Mouse (Mus musculus) embryonic facial prominence, embryonic 14.5 days (tissue): Measurements from ENCODE around the gene Ucp3. TPM values are rescaled to one million over a fixed set of nuclear protein-coding genes. Genes with fewer than 3 reads are reported as not detected.

ENCODE experiments used
- ATAC-seq: fragments of 200-750 bp; cut with Nextera tagmentation; 2 replicates; pipeline ENCODE4 v1.8.0; 2017; ENCODE audit warnings: low read depth, moderate number of reproducible peaks, moderate TSS enrichment
- DNase-seq: peaks from one replicate; pipeline ENCODE4 v3.0.0-alpha.2; 2015; ENCODE audit warnings: low spot score
- H3K27ac ChIP-seq: fragments of 300-500 bp; sonication (generic); replicated peaks from 2 replicates; pipeline ENCODE4 v1.5.1; 2014; ENCODE audit warnings: low read depth, mild to moderate bottlenecking, low read length, moderate library complexity
- H3K27me3 ChIP-seq: fragments of 300-500 bp; sonication (generic); replicated peaks from 2 replicates; pipeline ENCODE4 v1.6.1; 2014; ENCODE audit warnings: low read length; ENCODE audit not compliant: control insufficient read depth, insufficient read depth
- H3K36me3 ChIP-seq: fragments of 300-500 bp; sonication (generic); 2 replicates; pipeline ENCODE4 v1.6.1; 2014; ENCODE audit warnings: low read length, mixed read lengths; ENCODE audit not compliant: control insufficient read depth, insufficient read depth
- H3K4me1 ChIP-seq: fragments of 300-500 bp; sonication (generic); 2 replicates; pipeline ENCODE4 v1.6.1; 2014; ENCODE audit warnings: antibody characterized with exemption, low read length; ENCODE audit not compliant: control insufficient read depth, insufficient read depth
- H3K4me2 ChIP-seq: fragments of 300-500 bp; sonication (generic); 2 replicates; pipeline ENCODE4 v1.6.1; 2014; ENCODE audit warnings: low read depth, mild to moderate bottlenecking, low read length, moderate library complexity, mixed read lengths
- H3K4me3 ChIP-seq: fragments of 300-500 bp; sonication (generic); 2 replicates; pipeline ENCODE4 v1.5.1; 2014; ENCODE audit warnings: low read depth, mild to moderate bottlenecking, low read length
- H3K9ac ChIP-seq: fragments of 300-500 bp; sonication (generic); 2 replicates; pipeline ENCODE4 v1.6.1; 2014; ENCODE audit warnings: low read depth, mild to moderate bottlenecking, low read length, moderate library complexity, mixed read lengths
- H3K9me3 ChIP-seq: fragments of 300-500 bp; sonication (generic); 2 replicates; pipeline ENCODE4 v1.6.1; 2016; ENCODE audit warnings: low read length; ENCODE audit not compliant: control insufficient read depth
- WGBS: fragments of 180-500 bp; shearing (Covaris S2); extraction: QIAGEN DNeasy Blood & Tissue Kit; methylation state at CpG from one replicate; pipeline ENCODE4 v1.1.7; 2014; 5-methylcytosine and 5-hydroxymethylcytosine counted together
- polyA plus RNA-seq: library from polyadenylated mRNA; unstranded; fragments of >200 nt; fragmentation: Nextera tagmentation; extraction: Ambion mirVana; gene quantifications from 2 replicates; pipeline ENCODE4 v1.2.1, GENCODE M21; 2014

The Ucp3 gene
- polyA plus RNA-seq, 1 experiment from 2014 or later: 0.24 TPM

DNA sequence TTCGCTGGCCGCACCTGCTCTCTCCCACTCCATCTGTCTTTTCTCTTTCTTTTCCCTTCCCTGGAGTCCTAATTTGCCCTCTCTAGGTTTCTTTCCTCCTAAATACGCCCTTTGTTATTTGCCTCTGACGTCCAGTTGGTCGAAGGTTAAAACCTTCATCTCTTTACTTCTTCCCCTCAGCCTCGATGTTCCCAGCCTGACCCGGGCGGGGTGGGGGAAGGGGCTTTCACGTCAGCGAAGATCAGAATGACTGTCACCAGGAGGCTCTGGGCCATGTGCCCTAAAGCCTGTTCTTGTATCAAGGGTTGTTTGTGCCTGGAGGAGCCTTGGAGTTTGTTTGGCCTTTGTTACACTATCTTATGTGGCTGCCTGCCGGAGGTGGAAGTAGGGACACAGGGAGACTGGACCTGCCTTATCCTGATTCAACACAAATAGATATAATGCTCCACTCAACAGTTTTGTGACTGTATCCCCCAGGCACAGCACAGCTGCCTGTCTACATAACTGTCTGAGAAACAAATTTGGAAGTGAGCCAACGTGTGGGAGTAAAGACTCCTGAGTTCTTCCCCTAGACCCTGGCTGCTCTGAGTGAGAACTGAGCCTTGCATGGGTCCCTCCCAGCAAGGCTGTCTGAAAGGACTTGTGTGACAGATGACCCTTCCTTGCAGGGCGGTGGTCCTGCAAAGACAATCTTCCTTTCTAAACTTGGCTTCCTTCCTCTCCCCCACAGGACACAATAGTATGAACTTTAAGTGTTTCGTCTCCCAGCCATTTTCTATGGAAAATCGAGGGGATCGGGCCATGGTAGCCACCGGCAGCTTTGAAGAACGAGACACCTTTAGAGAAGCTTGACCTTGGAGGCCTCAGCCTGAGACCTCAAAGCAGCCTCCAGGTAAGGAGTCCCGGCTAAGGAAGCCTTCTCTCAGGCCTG, 21.0 kb downstream of the Ucp3 start:
- Histone ChIP-seq H3K27ac (peak overlapping the region; percentile 53), H3K9me3 (no peaks in the 10 kb centered on the region), H3K4me2 (peak overlapping the region; percentile 91), H3K27me3 (no peaks in the 10 kb centered on the region), H3K4me3 (peak overlapping the region; percentile 47), H3K4me1 (peaks cover 32% of the 10 kb centered on the region), H3K9ac (peak overlapping the region; percentile 62), H3K36me3 (peaks cover 4% of the 10 kb centered on the region; the same call in 1 of the 2 replicates)
- ATAC-seq: peak; percentile 34
- DNase-seq: peak; percentile 93
- WGBS: 32% methylated on average over 19 of the region's 19 CpGs

DNA sequence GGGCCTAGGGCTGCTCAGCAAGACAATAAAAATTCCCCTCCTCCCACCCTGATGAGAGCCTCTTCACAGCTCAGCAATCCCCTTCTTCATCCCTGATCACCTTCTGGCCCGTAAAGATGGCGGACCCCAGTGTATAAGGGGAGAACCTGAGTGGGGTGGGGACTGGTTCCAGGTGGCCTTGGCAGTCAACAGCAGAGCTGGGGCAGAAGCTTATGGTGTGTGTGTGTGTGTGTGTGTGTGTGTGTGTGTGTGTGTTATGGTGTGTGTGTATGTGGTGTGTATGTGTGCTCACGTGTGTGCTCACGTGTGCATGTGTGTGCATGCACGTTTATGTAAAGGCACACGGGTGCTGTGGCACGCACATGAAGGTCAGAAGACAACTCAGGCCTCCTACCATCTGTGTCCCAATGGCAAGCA, 21.6 kb downstream of the Ucp3 start:
- H3K4me2 ChIP-seq: peak overlapping the region; percentile 91
- H3K9me3 ChIP-seq: no peaks in the 10 kb centered on the region
- H3K36me3 ChIP-seq: peaks cover 11% of the 10 kb centered on the region; the same call in 1 of the 2 replicates
- no peaks in the 10 kb centered on the region for H3K27me3 ChIP-seq
- peak overlapping the region; percentile 65; the same call in 1 of the 2 replicates for H3K27ac ChIP-seq
- 84% methylated on average over 7 of the region's 7 CpGs for WGBS
- ATAC-seq (no peak), DNase-seq (no peak)
- H3K4me1 ChIP-seq: peaks cover 32% of the 10 kb centered on the region
- H3K9ac ChIP-seq: no peak overlapping the region
- H3K4me3 ChIP-seq: peak overlapping the region; percentile 47

DNA sequence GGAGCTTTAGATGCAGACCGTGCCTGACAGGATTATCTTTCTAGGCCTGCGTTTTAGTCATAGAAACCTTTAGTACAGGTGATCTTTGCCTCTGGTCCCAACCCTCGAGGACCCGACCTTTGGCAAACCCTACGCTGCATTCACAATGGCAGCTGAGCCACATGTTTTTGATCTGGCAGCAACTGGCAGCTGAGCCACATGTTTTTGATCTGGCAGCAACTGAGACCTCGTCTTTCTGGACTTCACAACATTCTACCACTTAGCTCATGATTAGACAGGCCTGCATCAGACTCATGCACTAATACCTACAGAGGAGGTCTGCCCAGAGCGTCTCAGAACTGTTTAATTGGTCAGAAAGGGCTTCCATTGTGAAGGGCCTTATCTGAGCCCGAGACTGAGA, 22.3 kb downstream of the Ucp3 start:
- Histone ChIP-seq H3K27ac (peak overlapping the region; percentile 65), H3K4me1 (peaks cover 32% of the 10 kb centered on the region), H3K36me3 (peaks cover 15% of the 10 kb centered on the region; the same call in 1 of the 2 replicates), H3K9ac (peak overlapping the region; percentile 12; the same call in 1 of the 2 replicates), H3K27me3 (no peaks in the 10 kb centered on the region), H3K9me3 (no peaks in the 10 kb centered on the region), H3K4me3 (peak overlapping the region; percentile 47), H3K4me2 (peak overlapping the region; percentile 91)
- ATAC-seq: peak; percentile 1; the same call in 1 of the 2 replicates
- 21% methylated on average over 8 of the region's 8 CpGs for WGBS
- DNase-seq: peak; percentile 52

DNA sequence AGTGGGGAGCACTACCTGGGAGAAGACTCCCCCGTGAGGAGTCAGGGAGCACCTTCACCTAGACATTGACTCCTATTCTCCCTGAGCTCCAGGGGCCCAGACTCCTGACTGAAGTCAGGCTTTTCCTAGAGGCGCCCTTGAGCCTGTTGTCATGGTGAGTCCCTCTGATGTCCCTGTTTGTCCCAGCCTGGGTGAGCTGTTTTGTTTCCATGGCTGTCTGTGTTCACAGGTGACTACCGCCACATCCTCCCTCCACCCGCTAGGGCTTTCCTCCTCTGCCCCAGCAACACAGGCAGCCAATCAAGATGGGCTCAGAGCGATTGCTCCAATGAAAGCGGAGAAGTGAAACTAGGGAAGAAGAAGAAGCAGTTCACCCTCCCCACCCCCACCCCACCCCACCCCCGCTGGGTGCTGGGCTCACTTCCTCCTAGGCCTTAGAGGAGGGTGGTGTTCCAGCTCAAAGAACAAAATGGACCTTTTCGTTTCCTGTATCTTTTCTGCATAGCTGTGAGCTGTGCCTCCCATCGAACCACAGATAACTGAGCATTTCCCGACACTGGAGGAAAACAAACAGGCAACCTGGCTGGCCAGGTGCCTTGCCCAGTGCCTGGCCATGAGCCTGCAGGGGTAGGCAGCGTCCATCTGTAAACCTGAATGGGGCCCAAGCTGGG, 22.9 kb downstream of the Ucp3 start:
- peak overlapping the region; percentile 50 for H3K9ac ChIP-seq
- H3K27me3 ChIP-seq: no peaks in the 10 kb centered on the region
- 28% methylated on average over 11 of the region's 11 CpGs for WGBS
- H3K27ac ChIP-seq: peak overlapping the region; percentile 65
- H3K4me3 ChIP-seq: peak overlapping the region; percentile 47
- peak; percentile 88 for DNase-seq
- no peaks in the 10 kb centered on the region for H3K9me3 ChIP-seq
- H3K36me3 ChIP-seq: peaks cover 15% of the 10 kb centered on the region; the same call in 1 of the 2 replicates
- ATAC-seq: peak; percentile 73
- H3K4me1 ChIP-seq: peaks cover 32% of the 10 kb centered on the region
- peak overlapping the region; percentile 91 for H3K4me2 ChIP-seq

DNA sequence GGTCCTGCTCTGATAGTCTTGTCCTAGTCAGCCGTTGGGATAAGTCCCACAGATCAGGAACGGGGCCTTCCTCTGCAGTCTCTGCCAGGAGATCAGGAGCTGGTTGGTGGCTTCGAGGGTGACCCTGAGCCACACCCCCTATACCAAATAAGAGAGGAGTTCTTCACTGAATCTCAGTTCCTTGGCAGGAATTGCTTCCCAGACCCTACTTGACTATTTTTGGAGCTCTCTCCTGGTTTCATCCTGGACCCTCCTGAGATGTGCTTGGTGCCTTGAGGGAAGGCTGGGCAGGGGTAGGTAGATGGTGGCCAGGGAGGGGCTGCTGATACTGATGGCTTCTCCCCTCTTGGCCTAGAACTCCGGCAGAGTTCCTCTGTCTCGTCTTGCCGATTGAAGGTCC, 23.6 kb downstream of the Ucp3 start:
- Histone ChIP-seq H3K27ac (peak overlapping the region; percentile 12; the same call in 1 of the 2 replicates), H3K36me3 (peaks cover 15% of the 10 kb centered on the region; the same call in 1 of the 2 replicates), H3K4me1 (peaks cover 32% of the 10 kb centered on the region), H3K4me2 (peak overlapping the region; percentile 91; the same call in 1 of the 2 replicates), H3K9ac (no peak overlapping the region), H3K4me3 (no peak overlapping the region), H3K27me3 (no peaks in the 10 kb centered on the region), H3K9me3 (no peaks in the 10 kb centered on the region)
- DNase-seq (no peak), ATAC-seq (no peak)
- 67% methylated on average over 6 of the region's 6 CpGs for WGBS

DNA sequence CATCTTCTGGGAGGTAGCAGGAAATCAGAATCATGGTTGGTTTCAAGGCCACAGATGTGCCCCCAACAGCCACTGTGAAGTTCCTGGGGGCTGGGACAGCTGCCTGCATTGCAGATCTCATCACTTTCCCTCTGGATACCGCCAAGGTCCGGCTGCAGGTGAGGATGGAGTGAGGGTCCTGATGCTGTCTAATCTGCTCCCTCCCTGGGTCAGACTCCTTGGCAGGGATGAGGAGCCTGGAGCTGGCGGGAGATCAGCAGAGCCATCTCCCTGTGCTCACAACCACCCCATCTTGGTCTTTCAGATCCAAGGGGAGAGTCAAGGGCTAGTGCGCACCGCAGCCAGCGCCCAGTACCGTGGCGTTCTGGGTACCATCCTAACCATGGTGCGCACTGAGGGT, 24.0 kb downstream of the Ucp3 start:
- Histone ChIP-seq H3K9ac (no peak overlapping the region), H3K36me3 (peaks cover 15% of the 10 kb centered on the region; the same call in 1 of the 2 replicates), H3K27ac (no peak overlapping the region), H3K9me3 (no peaks in the 10 kb centered on the region), H3K4me1 (peaks cover 32% of the 10 kb centered on the region), H3K4me2 (no peak overlapping the region), H3K4me3 (no peak overlapping the region), H3K27me3 (no peaks in the 10 kb centered on the region)
- no peak for ATAC-seq
- 98% methylated on average over 9 of the region's 9 CpGs for WGBS
- DNase-seq: no peak

DNA sequence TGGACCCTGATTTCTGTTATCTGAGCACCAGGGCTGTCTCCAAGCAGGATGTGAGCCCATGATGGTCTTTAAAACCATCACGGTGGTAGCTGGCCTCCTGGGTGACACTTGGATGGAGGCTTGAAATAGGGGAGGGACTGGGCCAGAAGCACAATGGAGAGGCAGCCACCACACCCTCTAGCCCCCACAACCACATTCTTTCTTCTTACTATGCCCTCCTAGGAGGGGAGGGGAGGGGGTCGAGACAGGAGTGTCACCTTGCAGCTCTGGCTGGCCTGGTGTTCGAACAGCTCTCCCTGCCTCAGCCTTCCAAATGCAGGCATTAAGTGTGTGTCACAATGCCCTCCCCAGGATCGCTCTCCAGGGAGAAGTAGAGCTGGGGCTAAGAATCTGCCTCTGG, 24.6 kb downstream of the Ucp3 start:
- DNase-seq (no peak), ATAC-seq (no peak)
- Histone ChIP-seq H3K4me1 (peaks cover 32% of the 10 kb centered on the region), H3K27ac (no peak overlapping the region), H3K4me3 (no peak overlapping the region), H3K4me2 (no peak overlapping the region), H3K27me3 (no peaks in the 10 kb centered on the region), H3K36me3 (peaks cover 15% of the 10 kb centered on the region; the same call in 1 of the 2 replicates), H3K9ac (no peak overlapping the region), H3K9me3 (no peaks in the 10 kb centered on the region)
- 76% methylated on average over 4 of the region's 4 CpGs for WGBS

DNA sequence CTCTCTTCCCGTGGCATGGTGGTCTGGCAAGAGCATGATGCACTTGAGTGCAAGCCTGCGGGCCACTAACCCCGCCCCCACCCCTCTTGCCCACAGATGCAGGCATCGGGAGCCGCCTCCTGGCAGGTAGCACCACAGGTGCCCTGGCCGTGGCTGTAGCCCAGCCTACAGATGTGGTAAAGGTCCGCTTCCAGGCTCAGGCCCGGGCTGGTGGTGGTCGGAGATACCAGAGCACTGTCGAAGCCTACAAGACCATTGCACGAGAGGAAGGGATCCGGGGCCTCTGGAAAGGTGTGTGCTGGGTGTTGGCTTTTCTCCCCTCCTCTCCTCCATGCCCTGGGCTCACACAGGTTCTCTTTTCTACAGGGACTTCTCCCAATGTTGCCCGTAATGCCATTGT, 25.2 kb downstream of the Ucp3 start:
- Histone ChIP-seq H3K4me3 (no peak overlapping the region), H3K4me1 (peaks cover 26% of the 10 kb centered on the region), H3K27ac (no peak overlapping the region), H3K9ac (no peak overlapping the region), H3K36me3 (peaks cover 15% of the 10 kb centered on the region; the same call in 1 of the 2 replicates), H3K9me3 (no peaks in the 10 kb centered on the region), H3K4me2 (no peak overlapping the region), H3K27me3 (no peaks in the 10 kb centered on the region)
- no peak for DNase-seq
- WGBS: 92% methylated on average over 13 of the region's 13 CpGs
- no peak for ATAC-seq
